Mouse (Mus musculus): ENCODE data around the gene Plcd3. TPM values are rescaled to one million over a fixed set of nuclear protein-coding genes. Genes with fewer than 3 reads are reported as not detected.

Gene Plcd3
- polyA plus RNA-seq, 1 experiment, result 4.7 TPM

DNA sequence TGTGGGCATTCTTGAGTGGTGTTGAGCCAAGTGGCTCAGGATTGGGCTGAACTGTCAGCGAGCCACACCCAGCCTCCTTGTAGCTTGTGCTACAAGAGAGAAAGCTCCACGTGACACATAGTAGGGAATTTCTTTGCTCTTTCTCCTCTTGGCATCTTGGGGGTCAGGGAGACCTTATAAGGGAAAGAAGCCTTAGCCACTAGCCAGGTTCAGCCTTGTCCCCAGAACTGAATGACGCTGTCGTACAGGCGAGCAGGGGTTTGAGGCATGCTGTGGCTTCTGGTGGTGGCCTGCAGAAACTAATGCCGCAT, 34.5 kb downstream of the Plcd3 start:
- H3K36me3 ChIP-seq (ENCODE audit: control insufficient read depth, insufficient read depth, low read length), result peaks cover 52% of the 10 kb centered on the region

DNA sequence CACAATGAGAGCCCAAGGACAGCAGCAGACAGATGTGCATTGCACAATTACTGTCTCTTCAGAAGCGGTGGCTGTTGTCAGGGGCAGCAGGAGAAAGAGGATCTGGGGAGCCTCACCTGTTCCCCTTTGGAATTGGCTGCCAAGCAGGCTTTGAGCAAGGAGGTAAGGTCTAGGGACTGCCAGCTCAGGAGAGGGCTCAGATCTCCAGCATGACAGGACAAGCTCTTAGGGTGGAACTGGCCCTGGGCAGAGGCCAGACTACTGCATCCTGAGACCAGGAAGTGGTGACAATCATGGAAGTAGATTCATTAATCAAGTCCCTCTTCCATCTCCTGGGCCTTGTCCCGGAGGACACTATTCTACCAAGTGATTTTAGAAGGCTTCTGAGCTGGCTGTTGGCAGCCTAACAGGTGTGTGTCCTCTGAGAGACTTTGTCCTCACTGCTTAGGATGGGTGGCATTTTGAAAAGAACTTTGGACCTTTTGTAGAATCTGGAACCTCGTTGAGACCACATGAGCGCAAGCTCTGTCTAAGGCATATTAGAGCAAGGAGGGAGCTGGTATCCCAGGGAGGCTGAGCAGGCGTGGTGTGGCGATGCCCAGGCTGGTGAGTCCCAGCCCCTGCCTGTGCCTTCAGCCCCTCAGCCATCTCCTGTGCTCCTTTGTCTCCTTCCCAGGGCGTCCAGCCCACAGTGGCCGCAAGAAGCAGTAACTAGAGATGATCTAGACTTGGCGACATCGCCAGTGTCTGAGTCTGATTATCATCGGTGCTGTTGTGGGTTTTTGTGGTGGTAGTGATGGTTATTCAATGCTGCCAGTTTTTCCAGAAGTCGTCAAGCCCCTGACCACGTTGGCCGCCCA, 35.0 kb downstream of the Plcd3 start:
- WGBS, result 92% methylated on average over 14 of the region's 14 CpGs
- TF ChIP-seq POLR2A (IDR thresholded peaks at IDR 0.05; ENCODE audit: low read depth, low read length), result no peak
- no peak for TF ChIP-seq CTCF (IDR thresholded peaks at IDR 0.05; ENCODE audit: extremely low read depth, insufficient read depth, insufficient read length, insufficient replicate concordance)
- DNase-seq (ENCODE audit: low read depth in 1 of 2, low spot score in 2 of 2), result no peak
- H3K36me3 ChIP-seq (ENCODE audit: control insufficient read depth, insufficient read depth, low read length), result peaks cover 56% of the 10 kb centered on the region
- no peaks in the 10 kb centered on the region for H3K4me1 ChIP-seq (ENCODE audit: control insufficient read depth, insufficient read depth, insufficient read length)
- no peak overlapping the region for H3K27ac ChIP-seq (ENCODE audit: insufficient read depth, low read length)
- no peaks in the 10 kb centered on the region for H3K27me3 ChIP-seq (ENCODE audit: control insufficient read depth, insufficient read depth, low read length)
- H3K4me3 ChIP-seq (ENCODE audit: extremely low read depth, insufficient read depth, insufficient read length), result no peak overlapping the region

More for the DNA sequence above, 34.5 kb downstream of the Plcd3 start:
- H3K27ac ChIP-seq (ENCODE audit: insufficient read depth, low read length), result no peak overlapping the region
- H3K4me3 ChIP-seq (ENCODE audit: extremely low read depth, insufficient read depth, insufficient read length), result no peak overlapping the region
- no peaks in the 10 kb centered on the region for H3K4me1 ChIP-seq (ENCODE audit: control insufficient read depth, insufficient read depth, insufficient read length)
- 94% methylated on average over 6 of the region's 6 CpGs for WGBS
- no peaks in the 10 kb centered on the region for H3K27me3 ChIP-seq (ENCODE audit: control insufficient read depth, insufficient read depth, low read length)
- TF ChIP-seq CTCF (IDR thresholded peaks at IDR 0.05; ENCODE audit: extremely low read depth, insufficient read depth, insufficient read length, insufficient replicate concordance), result no peak
- TF ChIP-seq POLR2A (IDR thresholded peaks at IDR 0.05; ENCODE audit: low read depth, low read length), result no peak
- no peak for DNase-seq (ENCODE audit: low read depth in 1 of 2, low spot score in 2 of 2)

- DNase-seq (ENCODE audit: low read depth in 1 of 2, low spot score in 2 of 2), result no peak
- Histone ChIP-seq H3K4me1 (ENCODE audit: control insufficient read depth, insufficient read depth, insufficient read length) (no peaks in the 10 kb centered on the region), H3K36me3 (ENCODE audit: control insufficient read depth, insufficient read depth, low read length) (peaks cover 59% of the 10 kb centered on the region), H3K4me3 (ENCODE audit: extremely low read depth, insufficient read depth, insufficient read length) (no peak overlapping the region), H3K27ac (ENCODE audit: insufficient read depth, low read length) (no peak overlapping the region), H3K27me3 (ENCODE audit: control insufficient read depth, insufficient read depth, low read length) (no peaks in the 10 kb centered on the region)
- TF ChIP-seq POLR2A (IDR thresholded peaks at IDR 0.05; ENCODE audit: low read depth, low read length), result no peak
- no peak for TF ChIP-seq CTCF (IDR thresholded peaks at IDR 0.05; ENCODE audit: extremely low read depth, insufficient read depth, insufficient read length, insufficient replicate concordance)
- WGBS, result 90% methylated on average over 3 of the region's 3 CpGs
Measured at GRCm38 (mm10) chr11:103058499-103059085, 42.9 kb downstream of the Plcd3 start.

- Histone ChIP-seq H3K4me3 (ENCODE audit: extremely low read depth, insufficient read depth, insufficient read length) (no peak overlapping the region), H3K36me3 (ENCODE audit: control insufficient read depth, insufficient read depth, low read length) (peaks cover 55% of the 10 kb centered on the region), H3K27ac (ENCODE audit: insufficient read depth, low read length) (no peak overlapping the region), H3K4me1 (ENCODE audit: control insufficient read depth, insufficient read depth, insufficient read length) (no peaks in the 10 kb centered on the region), H3K27me3 (ENCODE audit: control insufficient read depth, insufficient read depth, low read length) (no peaks in the 10 kb centered on the region)
- no peak for DNase-seq (ENCODE audit: low read depth in 1 of 2, low spot score in 2 of 2)
- 95% methylated on average over 7 of the region's 7 CpGs for WGBS
- TF ChIP-seq POLR2A (IDR thresholded peaks at IDR 0.05; ENCODE audit: low read depth, low read length), result no peak
- no peak for TF ChIP-seq CTCF (IDR thresholded peaks at IDR 0.05; ENCODE audit: extremely low read depth, insufficient read depth, insufficient read length, insufficient replicate concordance)
Measured at GRCm38 (mm10) chr11:103056636-103057035, 44.8 kb downstream of the Plcd3 start.

DNA sequence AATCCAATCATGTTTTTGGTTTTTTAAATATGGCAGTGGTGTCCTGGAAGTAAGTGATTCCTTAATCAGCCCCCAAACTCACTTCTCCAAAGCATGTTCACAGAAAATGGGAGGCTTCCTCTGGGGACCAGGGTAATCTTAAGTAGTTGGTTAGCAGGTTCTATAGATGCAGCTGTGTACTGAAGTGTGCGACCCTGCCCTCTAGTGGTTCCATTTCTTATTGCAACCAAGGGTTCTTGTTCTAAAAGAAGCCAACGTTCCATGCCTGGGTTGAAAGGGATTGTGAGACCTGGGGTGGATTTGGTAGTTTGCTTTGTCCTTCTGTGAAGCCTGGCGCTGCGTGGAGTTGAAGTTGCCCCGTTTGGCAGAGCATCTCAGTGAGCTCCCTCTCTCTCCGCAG, 46.7 kb downstream of the Plcd3 start:
- no peaks in the 10 kb centered on the region for H3K4me1 ChIP-seq (ENCODE audit: control insufficient read depth, insufficient read depth, insufficient read length)
- H3K4me3 ChIP-seq (ENCODE audit: extremely low read depth, insufficient read depth, insufficient read length), result no peak overlapping the region
- peak; percentile 41 to 61 for DNase-seq (ENCODE audit: low read depth in 1 of 2, low spot score in 2 of 2)
- no peak overlapping the region for H3K27ac ChIP-seq (ENCODE audit: insufficient read depth, low read length)
- no peak for TF ChIP-seq POLR2A (IDR thresholded peaks at IDR 0.05; ENCODE audit: low read depth, low read length)
- peak; percentile 15; the same call in 1 of the 2 replicates for TF ChIP-seq CTCF (IDR thresholded peaks at IDR 0.05; ENCODE audit: extremely low read depth, insufficient read depth, insufficient read length, insufficient replicate concordance)
- 56% methylated on average over 6 of the region's 6 CpGs for WGBS
- peaks cover 48% of the 10 kb centered on the region for H3K36me3 ChIP-seq (ENCODE audit: control insufficient read depth, insufficient read depth, low read length)
- no peaks in the 10 kb centered on the region for H3K27me3 ChIP-seq (ENCODE audit: control insufficient read depth, insufficient read depth, low read length)

- DNase-seq (ENCODE audit: low read depth in 1 of 2, low spot score in 2 of 2), result no peak
- Histone ChIP-seq H3K4me1 (ENCODE audit: control insufficient read depth, insufficient read depth, insufficient read length) (no peaks in the 10 kb centered on the region), H3K4me3 (ENCODE audit: extremely low read depth, insufficient read depth, insufficient read length) (no peak overlapping the region), H3K27me3 (ENCODE audit: control insufficient read depth, insufficient read depth, low read length) (no peaks in the 10 kb centered on the region), H3K36me3 (ENCODE audit: control insufficient read depth, insufficient read depth, low read length) (peaks cover 40% of the 10 kb centered on the region), H3K27ac (ENCODE audit: insufficient read depth, low read length) (no peak overlapping the region)
- TF ChIP-seq CTCF (IDR thresholded peaks at IDR 0.05; ENCODE audit: extremely low read depth, insufficient read depth, insufficient read length, insufficient replicate concordance) (no peak), POLR2A (IDR thresholded peaks at IDR 0.05; ENCODE audit: low read depth, low read length) (no peak)
- WGBS, result 82% methylated on average over 18 of the region's 18 CpGs
Measured at GRCm38 (mm10) chr11:103053191-103054076, 48.0 kb downstream of the Plcd3 start.
